Mouse (Mus musculus): ENCODE data around the gene Zfp92.

Gene Zfp92

GRCm38 (mm10) chrX:73474340-73475165, 63.7 kb downstream of the Zfp92 start:
- DNase-seq (ENCODE audit: low read depth, low spot score) = no peak

GRCm38 (mm10) chrX:73475658-73476256, 64.9 kb downstream of the Zfp92 start:
- no peak for DNase-seq (ENCODE audit: low read depth, low spot score)

- DNase-seq (ENCODE audit: low read depth, low spot score) = peak; percentile 5
These were observed 65.7 kb downstream of the Zfp92 start for GRCm38 (mm10) chrX:73476621-73477020.

GRCm38 (mm10) chrX:73477500-73477899, 66.6 kb downstream of the Zfp92 start:
- no peak for DNase-seq (ENCODE audit: low read depth, low spot score)

Measured in R1 (cell line).